Mouse (Mus musculus) spleen, adult 2 months (tissue): ENCODE measurements around the gene Olfr1466.

Experiments used
- CTCF ChIP-seq: fragments of 200-500 bp; IDR thresholded peaks from 2 replicates; pipeline ENCODE4 v1.5.1; 2011; ENCODE audit warnings: mild to moderate bottlenecking, inconsistent platforms; ENCODE audit not compliant: insufficient read depth, insufficient read length, insufficient replicate concordance; ENCODE audit errors: extremely low read depth
- POLR2A ChIP-seq: fragments of 200-500 bp; IDR thresholded peaks from 2 replicates; pipeline ENCODE4 v1.6.1; 2011; ENCODE audit warnings: low read depth, low read length, inconsistent platforms

DNA sequence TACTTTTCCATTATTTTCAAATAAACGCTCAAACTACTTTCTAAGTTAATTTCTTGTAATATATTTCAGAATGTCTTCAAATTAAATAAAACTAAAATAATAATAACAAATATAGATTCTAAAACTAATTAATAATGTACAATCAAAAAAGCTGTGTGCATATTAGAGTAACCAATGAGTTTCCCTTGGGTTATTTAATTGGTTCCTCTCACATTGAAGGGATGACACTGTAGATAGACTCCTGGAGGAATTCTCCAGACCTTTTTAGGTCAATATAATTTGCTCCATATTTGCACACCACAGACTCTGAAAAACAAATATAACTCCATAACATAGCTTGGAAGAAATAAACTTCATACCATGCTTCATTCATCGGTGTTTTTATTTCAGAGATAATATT lies at the start of gene Olfr1466:
- TF ChIP-seq POLR2A (no peak), CTCF (no peak)
